Mouse (Mus musculus): ENCODE measurements around the gene Fbh1.
A peak's percentile ranks its signal among the peaks of the same experiment; 100 is the strongest.
"Not testable (repeated sequence)": the region's sequence is repeated elsewhere in the genome, so short reads cannot be mapped to it uniquely, and the experiment has no call there.

The Fbh1 gene

GRCm38 (mm10) chr2:11718573-11718972, 58.8 kb downstream of the Fbh1 start:
- DNase-seq (ENCODE audit: low spot score in 2 of 2) = no peak

GRCm38 (mm10) chr2:11714535-11714934, 62.8 kb downstream of the Fbh1 start:
- DNase-seq (ENCODE audit: low spot score in 2 of 2) = no peak

DNA sequence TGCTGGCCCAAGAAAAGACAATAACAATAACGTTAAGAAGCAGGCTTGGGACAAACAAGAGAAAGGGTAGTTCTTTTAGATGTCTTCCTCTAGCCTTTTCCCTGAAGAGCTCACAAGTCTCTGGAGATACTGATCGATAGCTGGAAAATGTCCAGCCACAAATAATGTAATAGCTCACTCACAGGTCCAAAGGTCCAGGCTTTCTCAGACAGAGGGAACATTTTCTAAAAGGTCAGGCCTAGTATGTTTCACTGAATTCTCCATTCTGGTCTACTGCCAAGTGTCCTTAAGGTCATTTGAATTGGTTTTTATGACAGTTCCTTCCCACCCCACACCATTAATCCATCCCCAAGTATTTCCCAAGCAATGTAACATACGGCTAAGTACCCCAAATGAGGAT, 64.4 kb downstream of the Fbh1 start:
- DNase-seq (ENCODE audit: low spot score in 2 of 2) = no peak

GRCm38 (mm10) chr2:11712483-11712990, 64.8 kb downstream of the Fbh1 start:
- DNase-seq (ENCODE audit: low spot score in 2 of 2) = no peak

DNA sequence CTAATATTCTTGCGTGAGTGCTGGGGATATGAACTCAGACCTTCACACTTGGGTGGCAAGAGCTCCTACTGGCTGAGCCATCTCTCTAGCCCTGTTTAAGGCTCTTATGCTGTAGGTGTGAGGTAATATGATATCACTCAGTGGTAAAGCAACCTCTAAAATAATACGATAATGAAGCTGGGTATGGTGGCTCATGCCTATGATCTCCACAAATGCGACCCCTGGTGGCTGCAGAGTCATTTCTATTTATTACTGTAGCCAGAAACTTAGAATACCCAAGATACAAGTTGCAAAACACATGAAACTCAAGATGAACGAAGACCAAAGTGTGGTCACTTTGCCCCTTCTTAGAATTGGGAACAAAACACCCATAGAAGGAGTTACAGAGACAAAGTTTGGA, 67.3 kb downstream of the Fbh1 start:
- DNase-seq (ENCODE audit: low spot score in 2 of 2) = not testable (repeated sequence)

GRCm38 (mm10) chr2:11708538-11708937, 68.8 kb downstream of the Fbh1 start:
- no peak for DNase-seq (ENCODE audit: low spot score in 2 of 2)

- DNase-seq (ENCODE audit: low spot score in 2 of 2) = no peak
Measured at GRCm38 (mm10) chr2:11706746-11707065, 70.7 kb downstream of the Fbh1 start.

DNA sequence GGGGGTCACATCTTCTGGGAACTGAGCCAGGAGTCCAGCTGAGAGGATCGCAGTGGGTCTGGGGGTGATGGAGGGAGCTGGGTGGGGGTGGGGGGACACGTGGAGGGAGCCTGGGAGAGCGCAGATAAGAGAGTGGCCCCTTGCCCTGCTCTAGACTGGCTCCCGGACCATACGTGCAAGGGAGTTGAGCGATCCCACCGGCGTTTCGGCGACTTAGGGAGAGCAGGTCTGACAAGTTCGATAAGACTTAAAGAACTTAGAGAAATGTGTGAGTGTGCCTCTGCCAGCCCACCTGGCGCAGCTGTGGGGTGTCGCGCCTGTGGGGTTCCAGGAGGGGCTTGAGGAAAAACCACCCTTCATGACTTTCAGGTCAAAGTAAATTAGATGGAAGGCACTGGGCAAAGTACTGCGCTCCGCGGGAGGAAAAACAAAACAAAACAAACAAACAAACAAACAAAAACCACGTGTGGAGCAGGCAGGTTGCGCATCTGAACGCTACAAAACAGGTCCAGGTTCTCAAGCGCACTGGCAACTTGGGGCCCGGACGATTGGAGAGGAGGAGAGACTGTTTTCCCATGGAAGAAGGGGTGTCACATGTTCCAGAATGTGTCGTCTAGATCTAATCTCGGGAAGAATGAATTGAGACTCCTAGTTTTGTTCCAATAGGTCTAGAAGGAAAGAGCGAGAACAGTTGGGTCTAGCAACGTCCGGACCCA, 71.2 kb downstream of the Fbh1 start:
- DNase-seq (ENCODE audit: low spot score in 2 of 2) = no peak

DNA sequence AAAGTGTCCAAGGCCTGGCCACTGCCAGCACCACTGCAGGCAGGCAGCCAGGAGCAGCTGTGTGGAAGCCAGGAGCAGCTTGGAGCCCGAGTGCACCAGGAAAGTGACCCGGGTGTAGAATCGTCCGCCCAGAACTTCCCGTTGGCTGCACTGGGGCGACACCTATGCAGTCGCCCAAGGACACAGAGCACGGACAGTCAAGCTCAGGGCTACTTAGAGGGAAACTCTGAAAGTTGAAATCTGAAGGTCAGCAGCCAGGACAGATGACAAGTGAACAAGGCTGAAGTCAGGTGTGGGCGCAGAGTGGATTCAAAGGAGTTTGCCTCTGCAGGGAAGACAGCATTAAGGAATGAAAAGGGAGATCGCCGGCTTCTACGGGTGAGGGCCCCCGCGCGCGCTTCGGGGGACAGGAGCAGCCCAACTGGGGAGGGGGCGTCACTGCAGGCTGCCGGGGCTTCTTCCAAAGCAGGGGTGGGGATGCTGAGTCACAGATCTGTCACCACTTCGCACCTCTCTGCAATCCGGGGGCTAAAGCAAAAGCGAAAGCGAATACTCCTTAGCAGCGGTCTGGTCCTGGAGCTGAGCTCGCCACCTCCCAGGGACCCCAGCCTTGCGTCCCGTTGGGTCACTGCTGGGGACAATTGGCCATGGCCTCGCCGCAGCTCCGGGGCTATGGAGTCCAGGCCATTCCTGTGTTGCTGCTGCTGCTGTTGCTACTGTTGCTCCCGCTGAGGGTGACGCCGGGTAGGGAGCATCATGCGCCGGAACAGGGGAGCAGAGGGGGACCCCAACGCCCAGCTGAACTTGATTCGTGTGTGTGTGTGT, 72.0 kb downstream of the Fbh1 start, which contains the start of gene Il15ra:
Gene Il15ra, plus strand, starts transcription at position 90 of the 825 bp plus-strand sequence.
- DNase-seq (ENCODE audit: low spot score in 2 of 2) = peak; percentile 55 to 58

DNA sequence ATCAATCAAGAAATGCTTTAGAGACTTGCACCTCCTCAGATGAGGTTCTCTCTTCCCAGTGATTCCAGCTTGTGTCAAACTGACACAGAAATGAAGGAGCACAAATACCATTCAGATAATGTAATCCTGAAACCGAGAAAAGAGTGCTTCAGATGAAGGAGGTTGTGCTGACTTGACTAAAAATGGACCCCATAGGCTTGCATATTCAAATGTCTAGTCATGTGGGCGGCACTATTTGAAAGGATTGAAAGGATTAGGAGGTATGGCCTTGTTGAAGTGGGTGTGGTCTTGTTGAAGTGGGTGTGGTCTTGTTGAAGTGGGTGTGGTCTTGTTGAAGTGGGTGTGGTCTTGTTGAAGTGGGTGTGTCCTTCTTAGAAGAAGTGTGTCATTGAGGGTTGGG, 77.5 kb downstream of the Fbh1 start:
- DNase-seq (ENCODE audit: low spot score in 2 of 2) = no peak

GRCm38 (mm10) chr2:11698994-11699393, 78.4 kb downstream of the Fbh1 start:
- no peak for DNase-seq (ENCODE audit: low spot score in 2 of 2)

DNA sequence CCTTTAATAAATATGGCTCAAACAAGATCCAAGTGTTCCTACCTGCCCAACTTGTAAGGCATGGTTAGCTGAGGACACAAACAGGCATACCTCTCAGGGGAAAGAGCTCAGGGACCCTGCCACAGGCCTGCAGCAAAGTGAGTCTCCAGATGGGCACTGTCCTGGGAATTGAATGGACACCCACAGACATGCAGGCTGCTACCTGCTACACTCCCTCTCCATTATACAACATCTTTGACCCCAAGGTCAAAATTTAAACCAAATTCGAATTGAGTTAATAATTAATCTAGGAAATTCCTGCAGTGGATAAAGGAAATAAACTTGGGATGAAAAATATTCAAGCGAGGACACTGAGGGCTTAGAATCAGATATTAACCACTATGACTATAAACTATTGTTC, 81.5 kb downstream of the Fbh1 start:
- no peak for DNase-seq (ENCODE audit: low spot score in 2 of 2)

GRCm38 (mm10) chr2:11694104-11694503, 83.3 kb downstream of the Fbh1 start:
- no peak for DNase-seq (ENCODE audit: low spot score in 2 of 2)

GRCm38 (mm10) chr2:11693352-11693751, 84.0 kb downstream of the Fbh1 start:
- no peak for DNase-seq (ENCODE audit: low spot score in 2 of 2)

Measured in urinary bladder, adult 18-20 months (tissue).